Mouse (Mus musculus) liver, embryonic 15.5 days (tissue): Measurements from ENCODE around the gene Samd5. TPM values are rescaled to one million over a fixed set of nuclear protein-coding genes. Genes with fewer than 3 reads are reported as not detected.

ENCODE experiments used
- ATAC-seq: fragments of 200-750 bp; cut with Nextera tagmentation; 2 replicates; pipeline ENCODE4 v1.8.0; 2017; ENCODE audit warnings: moderate number of reproducible peaks, mild to moderate bottlenecking, moderate library complexity; ENCODE audit not compliant: insufficient read depth
- H3K27ac ChIP-seq: fragments of 300-500 bp; sonication (generic); replicated peaks from 2 replicates; pipeline ENCODE4 v1.5.1; 2015; ENCODE audit warnings: mild to moderate bottlenecking, inconsistent platforms
- H3K27me3 ChIP-seq: fragments of 300-500 bp; sonication (generic); 2 replicates; pipeline ENCODE4 v1.6.1; 2015; ENCODE audit warnings: mild to moderate bottlenecking, inconsistent platforms
- H3K36me3 ChIP-seq: fragments of 300-500 bp; sonication (generic); replicated peaks from 2 replicates; pipeline ENCODE4 v1.6.1; 2015; ENCODE audit warnings: moderate library complexity, mild to moderate bottlenecking, inconsistent platforms
- H3K4me1 ChIP-seq: fragments of 300-500 bp; sonication (generic); replicated peaks from 2 replicates; pipeline ENCODE4 v1.6.1; 2015; ENCODE audit warnings: inconsistent platforms
- H3K4me2 ChIP-seq: fragments of 300-500 bp; sonication (generic); 2 replicates; pipeline ENCODE4 v1.6.1; 2015; ENCODE audit warnings: moderate library complexity, mild to moderate bottlenecking, inconsistent platforms
- H3K4me3 ChIP-seq: fragments of 300-500 bp; sonication (generic); replicated peaks from 2 replicates; pipeline ENCODE4 v1.5.1; 2015; ENCODE audit warnings: mild to moderate bottlenecking, inconsistent platforms
- H3K9ac ChIP-seq: fragments of 300-500 bp; sonication (generic); 2 replicates; pipeline ENCODE4 v1.6.1; 2015; ENCODE audit warnings: moderate library complexity, mild to moderate bottlenecking, inconsistent platforms
- H3K9me3 ChIP-seq: fragments of 300-500 bp; sonication (generic); replicated peaks from 2 replicates; pipeline ENCODE4 v1.6.1; 2016; ENCODE audit warnings: inconsistent platforms
- WGBS: fragments of 180-500 bp; shearing (Covaris S2); methylation state at CpG from one replicate; pipeline ENCODE4 v1.1.7; 2015; ENCODE audit warnings: mixed read lengths; ENCODE audit not compliant: insufficient replicate concordance; 5-methylcytosine and 5-hydroxymethylcytosine counted together
- polyA plus RNA-seq: library from polyadenylated mRNA; unstranded; fragments of >200 nt; fragmentation: Nextera tagmentation; extraction: Ambion mirVana; gene quantifications from 2 replicates; pipeline ENCODE4 v1.2.1, GENCODE M21; 2015

Samd5 gene
- polyA plus RNA-seq, 1 experiment from 2014 or later: 0.38 TPM

DNA sequence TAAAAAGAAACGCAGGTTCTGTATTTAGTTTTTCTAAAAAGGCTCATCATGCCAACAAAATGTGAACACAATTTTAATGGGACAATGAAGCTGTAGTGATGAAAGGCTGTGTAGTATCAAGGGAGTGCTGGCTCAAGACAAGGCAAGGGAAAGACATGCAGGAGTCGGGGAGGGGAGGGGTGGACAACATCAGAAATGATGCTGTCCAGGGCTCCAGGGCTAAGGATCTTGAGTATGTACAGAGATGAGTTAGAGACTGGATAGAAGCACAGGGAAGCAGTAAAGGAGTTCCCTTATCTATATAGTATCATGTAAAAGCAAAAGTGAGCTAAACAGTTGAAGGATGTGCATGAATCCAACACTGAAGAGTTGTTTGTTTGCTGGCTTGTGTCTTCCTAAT is 67.9 kb downstream of the Samd5 start:
- Histone ChIP-seq H3K4me3 (no peak overlapping the region), H3K4me1 (no peaks in the 10 kb centered on the region), H3K4me2 (no peak overlapping the region), H3K9me3 (no peaks in the 10 kb centered on the region), H3K27ac (no peak overlapping the region), H3K27me3 (no peaks in the 10 kb centered on the region), H3K36me3 (no peaks in the 10 kb centered on the region), H3K9ac (no peak overlapping the region)
- no peak for ATAC-seq
- 64% methylated on average over 2 of the region's 2 CpGs for WGBS

DNA sequence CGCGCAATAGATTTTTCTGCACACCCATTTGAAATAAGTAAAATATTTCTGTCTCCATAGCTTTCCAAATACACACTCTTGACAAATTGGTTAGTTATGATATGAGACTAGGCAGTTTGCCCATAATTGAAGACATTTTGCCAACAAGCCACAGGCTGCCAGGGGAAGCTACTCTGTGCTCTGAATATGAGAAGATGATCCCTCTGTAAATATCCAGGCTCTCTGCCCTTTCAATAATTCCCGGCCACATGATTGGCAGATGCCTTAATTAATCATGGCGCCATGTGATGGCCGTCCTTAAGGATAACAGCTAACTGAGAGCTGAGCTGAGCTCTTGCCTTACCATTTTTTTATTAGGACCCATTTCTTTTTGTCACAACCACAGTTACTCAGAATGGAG is 69.4 kb downstream of the Samd5 start:
- Histone ChIP-seq H3K36me3 (no peaks in the 10 kb centered on the region), H3K9ac (no peak overlapping the region), H3K27me3 (no peaks in the 10 kb centered on the region), H3K4me2 (no peak overlapping the region), H3K4me3 (no peak overlapping the region), H3K27ac (no peak overlapping the region), H3K9me3 (no peaks in the 10 kb centered on the region), H3K4me1 (no peaks in the 10 kb centered on the region)
- WGBS: 71% methylated on average over 5 of the region's 5 CpGs
- ATAC-seq: no peak

DNA sequence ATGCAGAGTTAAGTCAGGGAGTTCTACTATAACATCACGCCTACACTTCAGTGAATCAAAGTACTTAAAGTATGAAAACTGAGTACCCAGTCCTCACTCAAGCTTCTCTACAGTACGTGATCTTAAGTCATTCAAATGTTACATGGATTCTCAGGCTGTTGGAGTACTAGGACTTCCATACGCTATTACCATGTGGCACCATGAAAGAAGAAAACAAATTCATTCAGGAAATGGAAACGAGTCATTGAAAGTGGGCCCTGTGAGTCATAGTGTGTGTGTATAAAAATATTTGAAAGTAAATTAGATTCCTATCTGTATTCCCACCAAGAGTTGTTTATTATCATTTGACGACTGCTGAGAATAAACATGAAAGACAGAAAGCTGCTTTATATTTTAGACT is 71.7 kb downstream of the Samd5 start:
- H3K9ac ChIP-seq: no peak overlapping the region
- WGBS: 59% methylated on average over 5 of the region's 5 CpGs
- no peak overlapping the region for H3K27ac ChIP-seq
- H3K4me2 ChIP-seq: no peak overlapping the region
- no peaks in the 10 kb centered on the region for H3K36me3 ChIP-seq
- no peak for ATAC-seq
- no peaks in the 10 kb centered on the region for H3K27me3 ChIP-seq
- no peaks in the 10 kb centered on the region for H3K4me1 ChIP-seq
- no peaks in the 10 kb centered on the region for H3K9me3 ChIP-seq
- no peak overlapping the region for H3K4me3 ChIP-seq

DNA sequence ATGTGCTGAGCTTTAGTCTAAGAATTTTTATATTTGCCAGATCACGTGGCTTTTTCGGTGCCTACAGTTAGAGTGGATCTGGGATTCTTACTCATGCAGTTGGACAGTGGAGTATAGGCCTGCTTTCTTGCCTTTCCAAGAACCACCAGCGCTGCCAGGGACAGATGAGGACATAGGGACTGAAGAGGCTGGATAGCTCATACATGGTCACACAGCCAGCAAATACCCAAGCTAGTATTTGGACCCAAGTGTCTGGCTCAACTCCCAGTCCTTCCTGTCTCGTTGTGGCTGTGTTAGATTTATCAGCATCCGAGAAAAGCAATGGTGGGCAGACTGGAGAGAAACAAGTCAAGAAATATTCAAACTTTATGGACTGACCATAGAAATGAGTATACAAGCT is 72.2 kb downstream of the Samd5 start:
- no peak for ATAC-seq
- 58% methylated on average over 5 of the region's 5 CpGs for WGBS
- Histone ChIP-seq H3K36me3 (no peaks in the 10 kb centered on the region), H3K9me3 (no peaks in the 10 kb centered on the region), H3K9ac (no peak overlapping the region), H3K27me3 (no peaks in the 10 kb centered on the region), H3K4me3 (no peak overlapping the region), H3K27ac (no peak overlapping the region), H3K4me2 (no peak overlapping the region), H3K4me1 (no peaks in the 10 kb centered on the region)

DNA sequence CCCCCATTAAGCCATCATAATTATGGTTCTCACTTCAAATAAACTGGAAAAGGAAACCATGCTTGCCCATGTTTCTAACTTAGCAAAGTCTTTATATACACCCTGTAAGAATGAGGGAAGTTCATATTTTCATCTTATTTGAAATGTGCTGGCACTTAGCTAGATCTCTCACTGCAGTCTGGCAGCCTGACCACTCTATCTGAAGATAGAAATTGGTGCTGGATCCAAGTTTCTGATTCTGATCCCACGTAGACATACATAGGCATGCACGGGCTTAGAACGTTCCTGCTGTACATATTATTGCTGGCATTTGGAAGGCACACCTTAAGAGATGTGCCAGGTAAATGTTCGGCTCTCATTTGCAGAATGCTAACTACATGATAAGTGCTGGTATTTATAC is 72.6 kb downstream of the Samd5 start:
- no peak overlapping the region for H3K9ac ChIP-seq
- no peak overlapping the region for H3K27ac ChIP-seq
- H3K4me1 ChIP-seq: no peaks in the 10 kb centered on the region
- H3K27me3 ChIP-seq: no peaks in the 10 kb centered on the region
- H3K9me3 ChIP-seq: no peaks in the 10 kb centered on the region
- H3K36me3 ChIP-seq: no peaks in the 10 kb centered on the region
- no peak overlapping the region for H3K4me2 ChIP-seq
- no peak overlapping the region for H3K4me3 ChIP-seq
- 72% methylated on average over 4 of the region's 4 CpGs for WGBS
- no peak for ATAC-seq

DNA sequence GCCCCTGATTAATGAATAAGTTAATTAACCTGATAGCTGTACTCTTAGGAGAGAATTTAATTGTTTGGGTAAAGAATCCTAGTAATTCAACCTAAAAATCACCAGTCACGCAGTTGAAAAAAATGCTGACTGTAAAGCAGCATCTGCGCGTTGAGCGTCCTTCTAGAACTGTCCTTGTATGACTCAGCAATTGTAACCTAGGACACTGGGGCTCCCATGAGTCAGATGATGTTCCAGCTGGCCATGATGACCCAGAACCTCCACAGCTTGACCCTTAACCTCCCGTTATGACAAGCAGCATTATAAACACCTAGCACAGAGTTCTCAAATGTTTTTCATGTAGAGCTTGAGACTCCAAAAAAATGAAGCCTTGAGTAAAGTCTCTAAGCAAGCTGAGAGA is 78.8 kb downstream of the Samd5 start:
- no peak overlapping the region for H3K4me3 ChIP-seq
- ATAC-seq: no peak
- H3K9ac ChIP-seq: no peak overlapping the region
- H3K27ac ChIP-seq: no peak overlapping the region
- H3K4me1 ChIP-seq: no peaks in the 10 kb centered on the region
- no peaks in the 10 kb centered on the region for H3K9me3 ChIP-seq
- H3K4me2 ChIP-seq: no peak overlapping the region
- H3K27me3 ChIP-seq: no peaks in the 10 kb centered on the region
- WGBS: 81% methylated on average over 5 of the region's 5 CpGs
- H3K36me3 ChIP-seq: no peaks in the 10 kb centered on the region

DNA sequence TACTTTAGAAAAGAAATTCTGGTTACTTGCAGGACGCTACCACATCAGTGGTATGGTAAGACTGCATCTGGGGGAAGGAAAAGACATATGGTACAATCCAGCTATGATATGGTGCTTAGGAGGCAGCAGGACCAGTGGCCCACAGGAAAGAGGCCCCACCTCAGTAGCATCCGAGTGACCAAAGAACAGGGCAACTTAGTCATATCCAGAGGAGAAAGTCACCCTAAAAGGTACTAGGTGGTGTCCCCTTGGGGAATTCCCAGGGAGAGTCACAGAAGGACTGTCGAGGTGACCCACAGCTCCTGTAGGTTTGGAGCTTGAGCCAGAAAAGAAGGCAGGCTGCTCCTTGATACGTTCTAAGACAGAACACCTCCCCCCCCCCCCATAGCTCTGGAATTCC is 80.3 kb downstream of the Samd5 start:
- H3K27ac ChIP-seq: no peak overlapping the region
- no peak overlapping the region for H3K9ac ChIP-seq
- WGBS: 68% methylated on average over 4 of the region's 4 CpGs
- no peak overlapping the region for H3K4me2 ChIP-seq
- H3K9me3 ChIP-seq: no peaks in the 10 kb centered on the region
- no peaks in the 10 kb centered on the region for H3K36me3 ChIP-seq
- no peak for ATAC-seq
- H3K4me3 ChIP-seq: no peak overlapping the region
- no peaks in the 10 kb centered on the region for H3K4me1 ChIP-seq
- H3K27me3 ChIP-seq: no peaks in the 10 kb centered on the region

DNA sequence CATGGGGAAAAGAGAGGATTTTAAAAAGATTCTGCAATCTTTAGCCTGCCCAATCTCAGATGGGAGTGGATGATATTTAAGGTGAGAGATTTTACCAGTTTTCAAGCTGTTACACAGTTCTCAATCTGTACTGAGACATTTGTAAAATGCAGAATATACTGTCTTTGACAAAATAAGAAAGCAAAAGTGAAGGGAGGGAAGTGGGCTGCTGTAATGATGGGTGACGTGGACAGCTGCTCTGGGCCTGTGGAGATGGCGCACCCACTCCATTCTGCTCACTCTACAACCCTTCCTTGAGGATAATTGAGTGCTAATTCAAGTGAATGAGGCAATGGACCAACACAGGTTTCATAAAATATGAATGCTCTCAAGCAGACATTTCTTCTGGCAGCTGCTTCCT is 84.4 kb downstream of the Samd5 start:
- 70% methylated on average over 2 of the region's 2 CpGs for WGBS

DNA sequence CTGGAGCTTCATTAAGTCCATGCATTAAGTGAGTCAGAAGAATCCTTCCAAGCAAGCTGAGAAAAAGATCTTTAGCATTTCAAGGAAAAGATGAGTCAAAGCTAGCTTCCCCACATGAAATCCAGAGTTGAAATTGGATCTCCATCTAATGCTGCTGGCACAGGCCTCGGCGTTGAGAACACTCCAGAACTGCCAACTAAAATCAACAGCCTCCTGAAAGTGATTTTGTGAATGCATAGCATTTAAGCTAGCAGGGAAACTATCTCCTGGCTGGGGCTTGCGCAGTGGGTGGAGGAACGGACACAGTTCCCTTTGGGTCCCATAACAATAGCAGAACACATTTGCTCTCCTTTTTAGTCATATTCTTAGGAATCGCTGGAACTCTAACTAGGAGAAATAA is 88.7 kb downstream of the Samd5 start:
- Histone ChIP-seq H3K4me1 (no peaks in the 10 kb centered on the region), H3K9ac (no peak overlapping the region), H3K4me2 (no peak overlapping the region), H3K4me3 (no peak overlapping the region), H3K36me3 (no peaks in the 10 kb centered on the region), H3K27me3 (no peaks in the 10 kb centered on the region), H3K27ac (no peak overlapping the region), H3K9me3 (no peaks in the 10 kb centered on the region)
- WGBS: 59% methylated on average over 5 of the region's 5 CpGs
- no peak for ATAC-seq

More for the DNA sequence above, 84.4 kb downstream of the Samd5 start:
- no peak overlapping the region for H3K4me3 ChIP-seq
- H3K4me2 ChIP-seq: no peak overlapping the region
- no peaks in the 10 kb centered on the region for H3K36me3 ChIP-seq
- no peaks in the 10 kb centered on the region for H3K4me1 ChIP-seq
- H3K27me3 ChIP-seq: no peaks in the 10 kb centered on the region
- H3K27ac ChIP-seq: no peak overlapping the region
- H3K9me3 ChIP-seq: no peaks in the 10 kb centered on the region
- no peak for ATAC-seq
- H3K9ac ChIP-seq: no peak overlapping the region

DNA sequence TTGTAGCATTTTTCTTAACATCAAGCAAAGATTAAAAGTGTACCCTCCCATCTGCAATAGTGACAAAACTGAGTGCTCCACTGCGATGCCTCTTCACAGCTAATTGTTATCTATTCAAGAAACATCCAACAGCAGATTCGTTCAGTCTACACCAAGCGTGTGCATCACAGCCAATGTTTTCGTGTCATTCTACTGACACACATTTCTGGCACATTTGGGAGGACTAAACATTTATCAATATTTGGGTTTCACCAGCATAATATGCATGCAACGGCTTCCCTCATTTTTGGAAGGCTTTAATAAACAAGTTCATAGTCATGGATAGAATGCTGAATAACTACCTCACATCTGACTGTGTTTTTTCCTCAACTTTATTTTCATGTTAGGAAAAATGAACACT is 95.6 kb downstream of the Samd5 start:
- H3K4me2 ChIP-seq: no peak overlapping the region
- H3K9me3 ChIP-seq: no peaks in the 10 kb centered on the region
- no peak overlapping the region for H3K4me3 ChIP-seq
- H3K4me1 ChIP-seq: no peaks in the 10 kb centered on the region
- no peak for ATAC-seq
- no peaks in the 10 kb centered on the region for H3K36me3 ChIP-seq
- no peaks in the 10 kb centered on the region for H3K27me3 ChIP-seq
- WGBS: 68% methylated on average over 5 of the region's 5 CpGs
- no peak overlapping the region for H3K27ac ChIP-seq
- no peak overlapping the region for H3K9ac ChIP-seq

DNA sequence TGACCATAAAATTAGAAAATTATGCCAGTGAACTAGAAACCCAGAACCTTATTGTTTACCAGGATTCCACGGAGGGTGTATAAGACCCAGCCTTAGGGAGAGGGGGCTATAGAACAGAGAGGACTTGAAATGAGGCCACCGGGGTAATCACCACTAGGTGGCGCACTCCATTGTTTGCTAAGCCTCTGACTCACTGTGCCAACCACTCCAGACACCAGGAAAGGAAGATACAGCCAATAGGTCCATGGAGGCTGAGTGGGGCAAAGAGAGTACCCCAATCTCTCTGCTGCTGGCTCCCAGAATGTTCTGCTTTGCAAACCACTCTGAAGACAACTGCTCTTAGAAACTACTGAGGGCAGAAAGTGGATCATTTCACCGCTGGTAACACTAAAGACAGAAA is 99.4 kb downstream of the Samd5 start:
- WGBS: 26% methylated on average over 4 of the region's 4 CpGs
- H3K4me3 ChIP-seq: no peak overlapping the region
- no peaks in the 10 kb centered on the region for H3K27me3 ChIP-seq
- no peak overlapping the region for H3K27ac ChIP-seq
- H3K4me2 ChIP-seq: no peak overlapping the region
- no peaks in the 10 kb centered on the region for H3K9me3 ChIP-seq
- no peaks in the 10 kb centered on the region for H3K4me1 ChIP-seq
- no peaks in the 10 kb centered on the region for H3K36me3 ChIP-seq
- no peak overlapping the region for H3K9ac ChIP-seq
- no peak for ATAC-seq

DNA sequence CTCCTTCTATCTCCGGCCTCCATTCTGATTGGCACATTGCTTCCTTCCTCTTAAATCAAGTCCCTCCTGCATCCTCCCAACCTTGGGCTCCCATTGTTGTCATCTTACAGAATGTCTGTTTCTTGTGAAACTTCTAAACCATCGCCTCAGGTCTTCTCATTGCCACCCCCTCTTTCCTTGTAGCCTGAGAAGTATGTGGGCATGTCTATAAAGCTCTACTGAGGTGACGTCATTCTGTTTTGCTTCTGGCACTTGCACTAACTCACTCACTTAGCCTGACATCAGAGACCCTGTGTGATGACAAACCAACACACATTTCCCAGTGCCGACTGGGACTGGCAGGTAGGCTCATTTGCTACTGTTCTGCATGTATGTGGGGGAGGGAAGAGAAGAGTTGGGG is 100.9 kb downstream of the Samd5 start:
- WGBS: 33% methylated on average over 4 of the region's 4 CpGs
- Histone ChIP-seq H3K9me3 (no peaks in the 10 kb centered on the region), H3K36me3 (no peaks in the 10 kb centered on the region), H3K4me3 (no peak overlapping the region), H3K27me3 (no peaks in the 10 kb centered on the region), H3K27ac (no peak overlapping the region), H3K4me2 (no peak overlapping the region), H3K4me1 (no peaks in the 10 kb centered on the region), H3K9ac (no peak overlapping the region)
- no peak for ATAC-seq
